Mouse (Mus musculus) cerebellum, adult 11-12 months (tissue): ENCODE measurements around the gene Srd5a1.

Source experiments
- DNase-seq: peaks from one replicate; pipeline ENCODE4 v3.0.0; 2022

Gene Srd5a1

GRCm38 (mm10) chr13:69536021-69536420 lies 75.2 kb downstream of the Srd5a1 start:
- peak; percentile 42 for DNase-seq

- peak; percentile 99 for DNase-seq
Measured at GRCm38 (mm10) chr13:69534654-69535551, 76.3 kb downstream of the Srd5a1 start.

- no peak for DNase-seq
Measured at GRCm38 (mm10) chr13:69534334-69534653, 76.9 kb downstream of the Srd5a1 start, which contains the start of gene Tent4a. Gene Tent4a, minus strand, starts transcription at chr13:69534617.

GRCm38 (mm10) chr13:69533405-69534333 lies 77.6 kb downstream of the Srd5a1 start, which contains the start of gene Nsun2:
Gene Nsun2, plus strand, starts transcription at chr13:69533746.
- DNase-seq: peak; percentile 85

- no peak for DNase-seq
Measured at GRCm38 (mm10) chr13:69532893-69533404, 78.3 kb downstream of the Srd5a1 start.

- DNase-seq: peak; percentile 65
Measured at GRCm38 (mm10) chr13:69532101-69532892, 78.9 kb downstream of the Srd5a1 start.

GRCm38 (mm10) chr13:69531431-69531830 lies 79.8 kb downstream of the Srd5a1 start:
- DNase-seq: no peak

- DNase-seq: peak; percentile 42
Measured at GRCm38 (mm10) chr13:69530951-69531350, 80.3 kb downstream of the Srd5a1 start.

- peak; percentile 71 for DNase-seq
Measured at GRCm38 (mm10) chr13:69530156-69530555, 81.1 kb downstream of the Srd5a1 start.

- no peak for DNase-seq
Measured at GRCm38 (mm10) chr13:69528531-69528930, 82.7 kb downstream of the Srd5a1 start.

- DNase-seq: no peak
Measured at GRCm38 (mm10) chr13:69525867-69526266, 85.4 kb downstream of the Srd5a1 start.

- peak; percentile 56 for DNase-seq
Measured at GRCm38 (mm10) chr13:69524158-69524530, 87.1 kb downstream of the Srd5a1 start.
